Mouse (Mus musculus) kidney, adult 2 months (tissue): ENCODE results near the gene Lpp.

ENCODE experiments used
- CTCF ChIP-seq: fragments of 200-500 bp; conservative IDR thresholded peaks from 2 replicates; pipeline ENCODE4 v1.5.1; 2011; ENCODE audit warnings: low read depth, mild to moderate bottlenecking, control low read depth, low read length, moderate library complexity, mixed read lengths; ENCODE audit not compliant: insufficient read depth, insufficient read length
- POLR2A ChIP-seq: fragments of 200-500 bp; IDR thresholded peaks from one replicate; pipeline ENCODE4 v1.6.1; 2011; ENCODE audit warnings: low read depth, low read length, control low read depth

- TF ChIP-seq CTCF (no peak), POLR2A (no peak)
These were observed 36.4 kb downstream of the Lpp start for GRCm38 (mm10) chr16:24429691-24430090.
